Mouse (Mus musculus): ENCODE data around the gene Tceanc2. TPM values are rescaled to one million over a fixed set of nuclear protein-coding genes. Genes with fewer than 3 reads are reported as not detected.

Gene Tceanc2
- polyA plus RNA-seq, 1 experiment, result 14.0 TPM

DNA sequence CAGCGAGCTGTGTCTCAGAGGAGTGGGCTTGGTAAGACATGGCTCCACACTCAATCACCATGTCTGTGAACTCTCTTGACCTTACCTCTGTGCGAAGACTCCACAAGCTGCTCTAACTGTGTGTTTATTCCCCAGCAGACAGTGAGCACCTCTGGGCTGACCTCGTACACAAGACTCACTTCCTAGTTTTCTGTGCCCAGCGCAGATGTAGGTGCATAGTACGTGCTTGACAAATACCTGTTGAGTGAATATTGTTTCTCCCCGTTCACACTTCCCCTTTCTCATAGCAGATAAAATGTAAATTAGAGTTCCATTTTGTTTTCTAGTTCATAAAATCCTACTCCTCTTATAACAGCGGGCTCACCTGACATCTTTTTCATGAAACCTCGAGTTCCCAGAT is 35.4 kb downstream of the Tceanc2 start:
- no peak for DNase-seq (ENCODE audit: low read depth)
- TF ChIP-seq CTCF (IDR thresholded peaks at IDR 0.05; ENCODE audit: borderline replicate concordance, extremely low read depth, insufficient read depth, insufficient read length), result no peak
- TF ChIP-seq POLR2A (IDR thresholded peaks at IDR 0.05; ENCODE audit: borderline replicate concordance, extremely low read depth, insufficient read depth, insufficient read length, poor library complexity, severe bottlenecking), result no peak

DNA sequence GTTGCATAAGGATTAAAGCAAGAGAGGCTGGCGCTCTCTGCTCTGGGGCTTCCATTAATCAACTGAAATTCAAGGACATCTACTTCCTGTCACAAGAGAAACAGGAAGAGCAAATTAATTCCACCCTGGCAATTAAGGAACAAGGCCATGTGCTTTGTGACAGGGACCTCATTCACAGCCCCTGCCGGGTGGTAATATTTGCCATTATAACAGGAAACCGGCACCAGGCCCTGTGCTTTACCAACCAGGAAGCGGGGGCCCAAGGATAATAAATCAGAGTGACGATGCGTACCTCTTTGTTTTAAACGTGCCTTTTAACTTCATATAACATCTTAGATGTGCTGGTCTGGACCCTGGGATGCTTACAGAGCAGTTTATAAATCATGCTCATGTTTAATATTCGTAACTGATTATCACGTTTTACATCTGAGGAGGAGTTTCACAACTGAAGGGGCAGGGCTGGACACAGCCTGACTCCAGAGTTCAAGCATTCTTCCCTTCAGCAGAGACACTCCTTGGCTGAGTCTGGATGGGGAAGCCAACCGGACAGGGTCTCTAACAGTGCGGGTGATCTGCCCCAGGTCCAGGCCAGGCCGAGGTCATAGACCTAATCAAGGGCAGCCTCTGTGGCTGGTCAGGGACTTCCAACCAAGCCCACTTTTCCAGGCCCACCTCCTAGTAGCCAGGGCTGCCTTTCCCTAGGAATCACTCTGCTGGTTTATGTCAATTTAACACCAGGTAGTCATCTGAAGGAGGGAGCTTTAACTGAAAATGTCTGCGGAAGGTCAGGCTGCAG is 38.9 kb downstream of the Tceanc2 start:
- TF ChIP-seq CTCF (IDR thresholded peaks at IDR 0.05; ENCODE audit: borderline replicate concordance, extremely low read depth, insufficient read depth, insufficient read length) (no peak), POLR2A (IDR thresholded peaks at IDR 0.05; ENCODE audit: borderline replicate concordance, extremely low read depth, insufficient read depth, insufficient read length, poor library complexity, severe bottlenecking) (no peak)
- peak; percentile 72 for DNase-seq (ENCODE audit: low read depth)

DNA sequence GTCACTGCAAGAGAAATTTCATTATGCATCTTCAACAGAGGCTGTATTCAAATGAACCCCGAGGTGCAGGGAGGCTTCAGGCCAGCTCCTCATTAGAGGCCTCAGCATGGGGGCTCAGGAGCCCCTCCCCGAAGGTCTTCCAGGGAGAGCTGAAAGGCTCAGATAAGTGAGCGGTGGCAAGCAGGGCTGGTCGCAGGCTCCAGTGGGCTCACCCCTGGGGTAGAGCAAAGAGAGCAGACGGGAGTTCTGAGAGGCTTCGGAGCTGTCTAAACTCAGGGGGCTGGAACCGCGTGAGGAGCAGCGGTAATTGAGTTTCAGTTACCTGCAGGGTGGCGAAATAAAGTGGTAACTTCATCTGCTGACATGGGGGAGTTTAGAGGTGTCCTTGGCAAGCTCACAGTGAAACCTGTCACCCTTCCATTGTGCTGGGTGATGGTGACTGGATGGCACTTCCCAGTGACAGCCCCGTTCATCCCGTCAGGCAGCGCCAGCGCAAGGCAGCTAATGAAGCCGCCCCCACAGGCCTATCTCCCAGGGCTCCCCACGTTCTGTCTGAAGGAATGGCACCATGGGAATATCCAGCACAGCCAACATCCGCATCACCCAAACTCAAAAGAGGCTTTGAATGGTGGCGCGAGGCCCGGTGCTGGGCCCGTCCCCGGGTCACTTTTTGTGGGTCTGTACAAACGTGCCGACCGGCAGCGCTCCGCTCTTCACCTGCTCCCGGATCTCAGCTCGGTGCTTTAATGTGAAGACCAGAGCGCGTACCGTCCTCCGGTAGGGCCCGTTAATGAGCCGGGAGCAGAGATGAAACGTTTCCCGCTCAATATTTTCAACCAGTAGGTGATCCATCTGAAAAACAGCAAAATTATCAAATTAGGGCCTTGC is 39.7 kb downstream of the Tceanc2 start:
- DNase-seq (ENCODE audit: low read depth), result peak; percentile 83
- TF ChIP-seq CTCF (IDR thresholded peaks at IDR 0.05; ENCODE audit: borderline replicate concordance, extremely low read depth, insufficient read depth, insufficient read length), result no peak

DNA sequence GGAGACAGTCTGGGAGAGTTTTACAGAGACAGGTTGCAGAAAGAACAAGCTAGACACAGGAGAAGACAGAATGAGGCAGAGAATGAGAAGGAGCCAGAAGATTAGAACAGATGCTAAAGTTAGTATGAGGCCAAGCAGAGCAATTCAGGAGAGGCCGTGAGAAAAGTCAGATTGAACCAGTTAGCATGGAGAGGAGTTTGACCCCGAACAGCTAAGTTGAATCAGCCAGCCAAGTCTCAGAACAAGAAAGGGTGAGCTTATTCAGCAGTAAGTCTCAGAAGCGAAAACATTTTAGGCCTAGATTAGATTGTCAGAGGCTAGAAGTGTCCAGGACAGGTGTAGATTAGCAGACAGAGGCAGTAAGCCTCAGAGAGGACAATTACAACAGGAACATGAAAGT is 42.4 kb downstream of the Tceanc2 start:
- no peak for DNase-seq (ENCODE audit: low read depth)
- TF ChIP-seq POLR2A (IDR thresholded peaks at IDR 0.05; ENCODE audit: borderline replicate concordance, extremely low read depth, insufficient read depth, insufficient read length, poor library complexity, severe bottlenecking) (no peak), CTCF (IDR thresholded peaks at IDR 0.05; ENCODE audit: borderline replicate concordance, extremely low read depth, insufficient read depth, insufficient read length) (no peak)

DNA sequence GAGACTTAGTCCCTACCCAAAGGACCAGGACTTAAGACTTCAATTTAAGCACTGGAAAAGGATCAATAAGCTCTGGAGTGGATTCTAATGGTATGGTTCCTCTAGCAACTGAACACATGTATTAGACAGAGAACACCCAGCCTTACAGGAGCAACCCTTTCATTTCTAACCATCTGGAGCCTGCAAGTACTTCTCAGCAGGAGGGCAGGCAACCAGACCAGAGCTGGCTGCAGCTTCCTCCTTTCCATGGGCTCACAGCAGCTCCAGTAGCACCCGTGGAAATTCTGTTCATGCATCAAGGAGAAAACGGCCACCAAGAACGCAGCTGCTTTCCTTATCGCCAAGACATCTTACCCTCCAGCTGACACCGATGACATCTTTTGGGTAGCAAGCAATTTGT is 43.3 kb downstream of the Tceanc2 start:
- no peak for TF ChIP-seq POLR2A (IDR thresholded peaks at IDR 0.05; ENCODE audit: borderline replicate concordance, extremely low read depth, insufficient read depth, insufficient read length, poor library complexity, severe bottlenecking)
- TF ChIP-seq CTCF (IDR thresholded peaks at IDR 0.05; ENCODE audit: borderline replicate concordance, extremely low read depth, insufficient read depth, insufficient read length), result no peak
- DNase-seq (ENCODE audit: low read depth), result no peak

DNA sequence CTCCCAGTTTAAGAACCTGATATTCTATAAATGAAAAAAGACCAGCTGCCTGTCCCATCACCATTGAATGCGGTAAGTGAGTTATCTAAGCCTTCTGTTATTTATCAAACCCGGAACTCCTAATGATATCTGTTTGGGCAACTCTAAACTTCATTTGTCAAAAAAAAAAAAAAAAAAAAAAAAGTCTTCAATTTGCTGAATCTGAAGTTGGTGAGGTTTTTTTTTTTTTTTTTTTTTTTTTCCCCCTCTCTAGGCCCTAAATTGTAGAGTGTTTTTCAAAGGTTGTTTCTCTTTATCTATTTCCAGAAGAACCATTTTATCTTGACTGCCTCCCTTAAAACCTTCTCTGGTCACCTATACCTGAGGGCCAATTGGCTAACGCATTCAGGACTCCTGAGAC is 44.0 kb downstream of the Tceanc2 start:
- TF ChIP-seq POLR2A (IDR thresholded peaks at IDR 0.05; ENCODE audit: borderline replicate concordance, extremely low read depth, insufficient read depth, insufficient read length, poor library complexity, severe bottlenecking), result no peak
- no peak for TF ChIP-seq CTCF (IDR thresholded peaks at IDR 0.05; ENCODE audit: borderline replicate concordance, extremely low read depth, insufficient read depth, insufficient read length)
- DNase-seq (ENCODE audit: low read depth), result no peak

DNA sequence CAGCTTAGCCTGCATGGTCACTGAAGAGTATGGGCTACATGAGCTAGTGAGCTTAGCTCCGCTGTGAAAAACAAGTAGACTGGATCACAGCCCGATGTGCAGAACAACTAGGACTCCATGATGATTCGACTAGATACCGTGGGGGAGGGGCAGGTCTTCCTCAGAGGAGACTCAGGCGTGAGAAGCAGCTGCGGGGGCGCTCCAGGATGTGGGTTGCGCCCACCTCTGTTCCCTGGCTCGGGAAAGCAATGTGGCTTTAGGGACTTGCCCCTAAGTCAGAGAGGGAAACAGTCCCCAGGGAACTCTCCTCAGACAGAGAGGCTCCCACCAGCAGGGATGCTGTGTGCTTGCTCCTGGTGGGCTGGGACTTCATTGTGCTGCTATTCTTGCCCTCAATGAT is 48.4 kb downstream of the Tceanc2 start:
- no peak for TF ChIP-seq CTCF (IDR thresholded peaks at IDR 0.05; ENCODE audit: borderline replicate concordance, extremely low read depth, insufficient read depth, insufficient read length)
- no peak for TF ChIP-seq POLR2A (IDR thresholded peaks at IDR 0.05; ENCODE audit: borderline replicate concordance, extremely low read depth, insufficient read depth, insufficient read length, poor library complexity, severe bottlenecking)
- DNase-seq (ENCODE audit: low read depth), result no peak

DNA sequence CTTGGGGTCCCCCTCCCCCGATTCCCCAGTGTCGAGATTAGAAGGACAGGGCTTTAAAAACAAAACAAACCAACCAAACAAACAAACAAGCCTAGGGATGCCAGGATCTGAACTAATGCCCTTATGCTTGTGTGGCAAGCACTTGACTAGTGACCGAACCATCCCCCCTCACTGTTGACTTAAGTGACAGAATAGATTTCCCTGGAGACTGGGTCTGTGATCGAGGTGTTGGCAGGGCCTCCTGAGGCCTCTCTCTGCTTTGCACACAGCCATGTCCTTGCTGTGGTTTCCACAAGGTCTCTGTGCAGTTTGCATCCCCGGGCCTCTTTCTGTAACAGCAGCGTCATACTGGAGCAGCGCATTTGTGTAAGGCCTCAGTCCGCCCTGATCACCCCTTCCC is 49.5 kb downstream of the Tceanc2 start:
- DNase-seq (ENCODE audit: low read depth), result no peak
- TF ChIP-seq CTCF (IDR thresholded peaks at IDR 0.05; ENCODE audit: borderline replicate concordance, extremely low read depth, insufficient read depth, insufficient read length) (no peak), POLR2A (IDR thresholded peaks at IDR 0.05; ENCODE audit: borderline replicate concordance, extremely low read depth, insufficient read depth, insufficient read length, poor library complexity, severe bottlenecking) (no peak)

DNA sequence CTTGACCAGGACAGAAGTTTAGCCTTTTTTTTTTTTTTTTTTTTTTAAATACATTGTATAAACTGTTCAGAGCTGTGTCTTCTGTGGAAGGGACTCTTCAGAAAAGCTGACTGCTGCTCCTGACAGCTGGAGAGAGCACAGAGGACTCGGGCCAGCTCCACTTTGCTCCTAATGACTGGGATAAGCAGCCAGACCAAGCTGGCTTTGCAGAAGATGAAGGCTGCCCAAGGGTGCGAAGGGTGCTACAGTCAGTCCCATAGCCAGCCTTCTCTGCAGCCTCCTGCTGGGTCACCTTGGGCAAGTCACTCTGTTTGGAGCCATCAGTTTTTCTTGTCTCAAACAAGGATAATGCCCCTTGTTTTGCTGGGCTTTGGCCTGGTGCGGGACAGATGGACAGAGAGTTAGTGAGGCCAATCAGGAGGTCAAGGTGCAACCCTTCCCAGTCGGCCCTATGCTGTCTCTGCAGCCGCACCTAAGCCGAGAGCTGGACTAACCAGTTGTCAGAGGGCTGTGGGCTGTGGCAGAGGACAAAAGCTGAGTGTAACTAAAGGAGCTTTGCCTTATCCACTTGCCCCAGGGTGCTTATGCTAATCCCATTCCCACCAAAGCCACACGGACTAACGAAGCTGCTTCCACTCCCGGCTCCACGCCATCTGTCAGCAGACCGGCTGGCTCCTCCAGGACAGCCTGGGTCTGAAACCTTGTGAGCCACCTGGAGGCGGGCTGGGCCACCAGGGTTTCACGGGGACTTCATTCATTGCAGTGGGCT is 50.8 kb downstream of the Tceanc2 start:
- DNase-seq (ENCODE audit: low read depth), result peak; percentile 88

DNA sequence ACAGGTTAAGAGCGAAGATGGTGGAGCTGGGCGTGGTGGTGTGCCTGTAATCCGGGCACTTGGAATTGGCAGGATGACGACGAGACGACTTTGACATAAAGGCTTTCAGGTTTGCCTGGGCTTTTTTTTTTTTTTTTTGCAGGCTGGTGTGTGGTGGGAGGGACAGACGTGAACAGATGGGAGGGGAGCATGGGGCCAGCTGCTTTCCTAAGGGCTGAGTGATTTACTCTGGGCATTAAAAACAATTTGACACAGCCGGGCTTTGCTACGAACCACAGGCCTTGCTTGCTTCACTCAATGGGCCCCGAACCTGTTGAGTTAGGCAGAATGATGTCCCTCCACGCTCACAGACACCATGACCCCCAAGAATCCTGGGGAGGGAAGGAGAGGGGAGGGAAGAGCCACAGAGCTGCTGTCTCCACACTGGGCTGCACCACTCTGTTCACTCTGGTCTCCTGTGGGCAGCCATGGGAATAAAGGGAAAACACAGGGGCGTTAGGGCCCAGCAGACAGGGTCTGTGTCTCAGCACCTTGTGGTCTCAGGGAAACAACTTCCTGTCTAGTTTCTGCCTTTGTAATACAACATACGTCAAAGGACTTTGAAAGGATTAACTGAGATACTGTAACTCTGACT is 51.9 kb downstream of the Tceanc2 start:
- TF ChIP-seq POLR2A (IDR thresholded peaks at IDR 0.05; ENCODE audit: borderline replicate concordance, extremely low read depth, insufficient read depth, insufficient read length, poor library complexity, severe bottlenecking), result no peak
- no peak for TF ChIP-seq CTCF (IDR thresholded peaks at IDR 0.05; ENCODE audit: borderline replicate concordance, extremely low read depth, insufficient read depth, insufficient read length)
- DNase-seq (ENCODE audit: low read depth), result peak; percentile 67

More for the DNA sequence above, 50.8 kb downstream of the Tceanc2 start:
- no peak for TF ChIP-seq POLR2A (IDR thresholded peaks at IDR 0.05; ENCODE audit: borderline replicate concordance, extremely low read depth, insufficient read depth, insufficient read length, poor library complexity, severe bottlenecking)
- TF ChIP-seq CTCF (IDR thresholded peaks at IDR 0.05; ENCODE audit: borderline replicate concordance, extremely low read depth, insufficient read depth, insufficient read length), result no peak

DNA sequence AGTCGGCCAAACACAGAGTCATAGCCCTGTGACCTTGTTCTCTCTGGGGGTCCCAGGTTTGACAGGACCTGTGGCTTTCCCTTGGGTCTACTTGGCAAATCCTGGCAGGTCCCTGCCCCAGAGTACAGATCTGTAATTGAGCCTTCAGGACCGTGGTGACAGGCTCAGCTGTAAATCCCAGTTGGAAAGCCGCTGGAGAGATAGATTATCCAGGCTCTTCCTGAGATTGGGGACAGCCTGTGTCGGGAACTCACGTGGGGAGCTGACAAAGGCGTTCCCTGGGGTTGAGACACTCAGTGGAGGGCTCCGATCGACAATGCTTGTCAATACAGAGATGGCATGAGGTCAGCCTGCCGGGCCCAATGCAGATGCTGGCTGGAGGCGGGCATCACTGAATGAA is 52.5 kb downstream of the Tceanc2 start:
- DNase-seq (ENCODE audit: low read depth), result no peak
- no peak for TF ChIP-seq POLR2A (IDR thresholded peaks at IDR 0.05; ENCODE audit: borderline replicate concordance, extremely low read depth, insufficient read depth, insufficient read length, poor library complexity, severe bottlenecking)
- TF ChIP-seq CTCF (IDR thresholded peaks at IDR 0.05; ENCODE audit: borderline replicate concordance, extremely low read depth, insufficient read depth, insufficient read length), result no peak

Measured in brain, embryonic 14.5 days (tissue).